Mouse (Mus musculus) CH12.LX (cell line): Measurements from ENCODE around the gene Lrif1.

Experiments used
- CHD2 ChIP-seq: IDR thresholded peaks from 2 replicates; pipeline ENCODE4 v1.6.1; 2011; ENCODE audit warnings: low read length, improper control_type of control experiment
- CTCF ChIP-seq, 2 experiments: IDR thresholded peaks in 1 of 2; conservative IDR thresholded peaks in 1 of 2; 2 replicates each; pipeline ENCODE4 v1.5.1; 2011 to 2012; ENCODE audit warnings: low read depth in 2 of 2, low read length in 2 of 2, improper control_type of control experiment in 1 of 2, inconsistent platforms in 1 of 2, mild to moderate bottlenecking in 1 of 2, moderate library complexity in 1 of 2
- EP300 ChIP-seq: IDR thresholded peaks from 2 replicates; pipeline ENCODE4 v1.6.1; 2011; ENCODE audit warnings: low read length, improper control_type of control experiment
- ETS1 ChIP-seq: conservative IDR thresholded peaks from 2 replicates; pipeline ENCODE4 v1.6.1; 2012; ENCODE audit warnings: low read depth, mild to moderate bottlenecking, inconsistent platforms, low read length, improper control_type of control experiment, moderate library complexity
- HCFC1 ChIP-seq: IDR thresholded peaks from 2 replicates; pipeline ENCODE4 v1.6.1; 2012; ENCODE audit warnings: low read depth, mild to moderate bottlenecking, inconsistent platforms, low read length, improper control_type of control experiment
- NELFE ChIP-seq: IDR thresholded peaks from 2 replicates; pipeline ENCODE4 v1.6.1; 2011; ENCODE audit warnings: low read depth, low read length, improper control_type of control experiment
- POLR2AphosphoS2 ChIP-seq: IDR thresholded peaks from 2 replicates; pipeline ENCODE4 v1.6.1; 2011; ENCODE audit warnings: low read depth, low read length, improper control_type of control experiment
- ZC3H11A ChIP-seq: IDR thresholded peaks from 2 replicates; pipeline ENCODE4 v1.6.1; 2012; ENCODE audit warnings: low read depth, mild to moderate bottlenecking, inconsistent platforms, low read length, improper control_type of control experiment

DNA sequence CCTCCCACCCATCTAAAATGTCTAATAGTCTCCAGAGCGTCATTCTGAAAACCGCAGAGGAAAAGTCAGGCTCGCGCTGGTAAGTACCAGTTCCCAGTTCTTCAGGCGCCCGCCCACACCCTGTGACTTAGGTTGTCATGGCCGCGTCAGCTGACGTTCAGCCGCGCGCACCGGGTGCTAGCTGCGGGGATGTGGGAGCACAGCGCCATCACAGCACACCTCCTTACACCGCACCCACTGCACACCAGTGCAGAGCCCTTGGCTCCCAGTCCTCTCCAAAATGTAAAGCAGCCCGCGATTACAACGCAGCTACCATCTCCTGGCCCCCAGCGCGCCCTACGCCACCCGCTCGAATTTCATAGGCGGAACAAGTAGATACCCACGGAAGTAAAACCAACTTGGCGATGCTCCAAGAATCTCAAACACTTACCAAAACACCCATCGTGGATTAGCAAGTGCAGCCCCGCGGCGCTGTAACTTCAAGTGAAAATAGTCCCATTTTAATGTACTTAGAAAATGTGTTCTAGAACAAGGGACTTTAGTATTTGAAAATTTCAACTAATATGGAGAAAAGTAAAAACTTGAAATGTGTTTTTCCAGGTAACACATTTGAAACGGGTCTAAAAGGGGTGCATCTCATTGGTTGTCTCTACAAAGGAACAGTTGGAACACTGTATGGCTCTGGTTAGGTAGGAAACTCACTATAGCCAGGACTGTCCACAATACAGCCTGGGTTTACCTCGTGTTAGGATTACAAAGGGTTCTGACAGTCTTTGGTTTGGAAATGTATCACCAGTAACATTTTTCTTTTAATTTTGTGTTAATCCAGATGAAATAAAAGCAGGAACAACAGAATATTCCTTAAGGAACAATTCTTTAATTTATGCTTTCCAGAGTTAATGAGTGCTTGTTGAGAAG lies 37.5 kb downstream of the Lrif1 start:
- TF ChIP-seq ETS1 (peak; percentile 64), ZC3H11A (no peak), CTCF (conservative IDR thresholded peaks at IDR 0.05 in 1 of 2, IDR thresholded peaks at IDR 0.05 in 1 of 2; ENCODE audit: low read depth in 2 of 2, low read length in 2 of 2) (peak in 1 of 2 experiments; percentile 43; a peak in 2 of 4 replicates), CHD2 (0 out of 2 replicates have a peak, but pooled peaks have one; percentile 65), EP300 (no peak; the same call in 1 of the 2 replicates), NELFE (peak; percentile 55), HCFC1 (no peak), POLR2AphosphoS2 (no peak)
